Mouse (Mus musculus) A20 (cell line): Measurements from ENCODE around the gene Anxa4.

ENCODE experiments used
- DNase-seq: peaks from one replicate; pipeline ENCODE4 v3.0.0-alpha.2; 2011; ENCODE audit warnings: low read depth, low spot score

Gene Anxa4

DNA sequence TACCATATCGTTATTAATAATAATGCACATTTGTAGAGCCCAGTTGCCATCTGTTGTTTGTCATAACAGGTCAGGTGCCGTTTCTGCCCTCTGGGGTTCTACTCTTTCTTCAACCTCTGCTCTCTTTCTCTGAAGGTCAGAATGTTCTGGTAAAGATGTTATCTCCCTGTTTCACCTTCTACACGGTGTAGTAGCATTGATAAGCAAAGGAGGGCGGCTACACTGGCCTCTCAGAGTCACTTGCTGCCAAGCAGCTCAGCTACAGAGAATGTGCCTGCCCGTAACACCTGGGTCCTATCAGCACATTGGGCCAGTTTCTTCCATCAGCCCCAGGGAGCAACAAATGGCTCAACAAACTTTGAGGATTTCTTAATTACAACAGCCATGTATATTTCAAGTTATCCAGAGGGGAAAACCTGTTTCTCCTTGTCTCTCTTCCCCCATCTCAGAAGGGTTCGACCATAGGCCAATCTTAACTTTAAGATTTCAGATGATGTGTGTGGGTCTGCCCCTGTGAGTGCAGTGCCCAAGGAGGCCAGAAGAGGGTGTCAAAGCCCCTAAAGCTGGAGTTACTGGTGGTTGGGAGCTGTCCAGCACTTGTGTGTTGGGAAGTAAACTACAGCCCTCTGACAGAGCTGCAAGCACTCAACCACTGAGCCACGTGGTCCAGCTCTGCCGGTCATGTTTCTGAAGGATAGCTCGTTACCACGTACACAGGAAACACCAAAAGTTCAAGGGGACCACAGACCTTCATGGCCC is 39.1 kb downstream of the Anxa4 start:
- peak; percentile 40 for DNase-seq

DNA sequence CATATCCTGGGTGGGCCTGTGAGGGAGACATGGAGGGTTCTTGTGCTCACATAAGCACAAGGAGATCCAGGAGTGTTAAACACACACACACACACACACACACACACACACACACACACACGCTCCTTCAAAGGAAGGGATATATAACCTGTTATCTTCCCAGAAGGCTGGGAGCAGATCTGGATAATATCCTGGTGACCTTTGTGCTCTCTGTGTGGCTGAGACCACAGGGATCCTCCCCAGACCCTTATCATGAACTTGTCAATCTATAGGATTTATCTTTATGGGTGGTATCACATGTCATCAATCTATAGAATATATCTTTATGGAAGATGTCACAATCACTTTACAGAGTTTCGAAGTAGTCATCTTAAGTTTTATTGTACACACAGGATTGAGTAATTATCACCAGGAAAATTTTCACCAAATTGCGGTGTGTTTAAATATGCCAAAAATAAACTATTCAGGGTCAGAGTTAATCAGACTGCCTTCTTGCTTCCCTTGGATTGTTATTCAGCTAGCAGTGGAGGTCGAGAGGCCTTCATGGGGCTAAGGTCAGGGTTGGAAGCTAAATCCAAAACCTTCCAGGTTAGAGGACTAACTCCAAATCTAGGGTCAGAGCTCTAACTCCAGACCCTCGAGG is 40.4 kb downstream of the Anxa4 start:
- no peak for DNase-seq

DNA sequence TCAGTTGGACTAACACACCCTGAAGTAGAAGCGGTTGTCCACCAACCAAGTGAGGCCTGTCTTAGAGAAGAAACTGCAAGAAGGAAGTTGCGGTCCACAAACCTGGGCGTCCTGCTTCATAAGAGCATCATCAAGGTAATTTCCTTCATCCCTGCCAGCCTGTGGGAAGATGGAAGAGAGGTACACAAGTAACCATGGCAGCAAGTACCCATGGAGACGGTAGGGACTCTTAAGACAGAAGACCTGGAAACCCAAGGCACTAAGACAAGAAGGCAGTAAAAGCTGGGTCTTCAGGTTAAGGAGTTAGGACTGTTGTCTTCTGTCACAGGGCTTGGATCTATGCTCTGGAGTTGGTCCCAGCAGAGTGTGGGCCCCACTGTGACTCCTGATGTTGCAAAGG is 42.4 kb downstream of the Anxa4 start:
- DNase-seq, result no peak

DNA sequence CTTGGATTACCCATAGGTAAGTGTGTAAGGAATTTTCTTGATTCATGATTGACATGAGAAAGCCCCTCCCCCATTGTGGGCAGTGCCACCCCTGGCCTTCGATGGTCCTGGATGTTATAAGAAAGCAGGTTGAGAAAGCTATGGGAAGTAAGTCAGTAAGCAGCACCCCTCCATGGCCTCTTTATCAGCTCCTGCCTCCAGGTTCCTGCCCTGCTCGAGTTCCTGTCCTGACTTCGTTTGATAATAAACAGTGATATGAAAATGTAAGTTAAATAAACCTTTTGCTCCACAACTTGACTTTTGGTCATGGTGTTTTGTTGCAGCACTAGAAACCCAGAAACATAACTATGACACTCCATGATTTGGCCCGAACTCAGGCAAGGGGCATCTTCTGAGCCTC is 43.6 kb downstream of the Anxa4 start:
- no peak for DNase-seq

DNA sequence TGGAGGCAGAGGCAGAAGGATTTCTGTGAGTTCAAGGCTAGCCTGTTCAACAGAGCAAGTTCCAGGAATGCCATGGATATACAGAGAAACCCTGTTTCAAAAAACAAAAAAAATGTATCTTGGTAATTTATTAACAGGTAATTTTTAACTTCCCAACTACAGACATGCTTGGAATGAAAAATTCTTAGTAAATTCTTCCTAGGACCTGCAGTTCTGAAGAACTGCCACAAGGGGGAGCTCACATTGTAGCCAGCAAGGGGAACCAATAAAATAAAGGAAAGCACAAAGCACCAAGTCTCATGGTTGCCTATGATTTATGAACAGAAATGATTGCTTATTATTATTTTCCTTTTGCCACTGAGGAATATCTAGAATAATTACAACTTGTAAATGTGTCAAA is 46.2 kb downstream of the Anxa4 start:
- peak; percentile 64 for DNase-seq

DNA sequence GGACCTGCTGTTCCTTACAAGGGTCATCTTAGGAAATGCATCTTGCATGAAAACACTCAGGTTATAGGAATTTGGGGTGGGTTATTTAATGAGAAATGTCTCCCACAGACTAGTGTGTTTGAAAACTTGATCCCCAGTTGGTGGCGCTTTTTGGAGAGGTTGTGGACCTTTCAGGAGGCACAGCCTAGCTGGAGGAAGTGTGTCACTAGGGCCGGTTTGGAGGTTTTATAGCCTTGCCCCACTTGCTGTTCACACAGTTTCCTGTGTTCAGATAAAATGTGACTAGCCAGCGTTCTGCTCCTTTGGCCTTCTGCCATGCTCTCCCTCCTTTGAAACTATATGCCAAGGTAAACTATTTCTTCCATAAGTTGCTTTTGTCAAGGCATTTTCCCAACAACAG is 52.7 kb downstream of the Anxa4 start:
- DNase-seq, result no peak

DNA sequence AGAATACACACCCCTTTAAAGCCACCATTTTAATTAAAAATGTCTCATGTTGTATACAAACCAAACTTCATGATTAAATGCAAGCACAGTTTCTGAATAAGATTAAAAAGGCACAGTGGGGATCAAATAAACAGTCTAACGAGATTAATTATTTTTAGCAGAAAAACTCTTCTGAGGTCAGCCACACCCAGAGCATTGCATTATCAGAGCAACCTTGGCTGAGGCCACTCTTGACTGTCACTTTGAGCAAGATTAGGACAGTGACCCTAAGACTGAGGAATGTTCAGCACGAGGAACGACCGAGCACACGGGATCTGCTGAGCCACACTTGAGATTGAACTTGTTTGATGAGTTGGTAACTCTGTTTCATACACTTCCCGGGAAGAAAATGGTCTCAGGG is 56.6 kb downstream of the Anxa4 start:
- DNase-seq, result no peak

DNA sequence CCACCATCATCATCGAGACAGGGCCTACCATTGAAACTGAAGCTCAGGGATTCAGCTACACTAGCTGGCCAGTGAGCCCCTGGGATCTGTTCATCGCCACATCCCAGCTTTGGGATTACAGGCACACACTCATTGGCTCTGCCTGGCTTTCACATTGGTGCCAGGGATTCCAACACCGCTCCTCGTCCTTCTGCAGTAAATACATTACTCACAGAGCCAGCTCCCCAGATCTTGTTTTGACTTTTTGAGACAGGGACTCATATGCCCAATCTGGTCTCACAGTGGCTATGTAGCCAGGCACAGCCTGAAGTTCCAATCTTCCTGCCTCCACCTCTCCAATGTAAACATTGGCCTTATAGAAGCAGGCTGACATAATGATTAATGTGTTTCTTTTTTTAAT is 57.1 kb downstream of the Anxa4 start:
- no peak for DNase-seq

DNA sequence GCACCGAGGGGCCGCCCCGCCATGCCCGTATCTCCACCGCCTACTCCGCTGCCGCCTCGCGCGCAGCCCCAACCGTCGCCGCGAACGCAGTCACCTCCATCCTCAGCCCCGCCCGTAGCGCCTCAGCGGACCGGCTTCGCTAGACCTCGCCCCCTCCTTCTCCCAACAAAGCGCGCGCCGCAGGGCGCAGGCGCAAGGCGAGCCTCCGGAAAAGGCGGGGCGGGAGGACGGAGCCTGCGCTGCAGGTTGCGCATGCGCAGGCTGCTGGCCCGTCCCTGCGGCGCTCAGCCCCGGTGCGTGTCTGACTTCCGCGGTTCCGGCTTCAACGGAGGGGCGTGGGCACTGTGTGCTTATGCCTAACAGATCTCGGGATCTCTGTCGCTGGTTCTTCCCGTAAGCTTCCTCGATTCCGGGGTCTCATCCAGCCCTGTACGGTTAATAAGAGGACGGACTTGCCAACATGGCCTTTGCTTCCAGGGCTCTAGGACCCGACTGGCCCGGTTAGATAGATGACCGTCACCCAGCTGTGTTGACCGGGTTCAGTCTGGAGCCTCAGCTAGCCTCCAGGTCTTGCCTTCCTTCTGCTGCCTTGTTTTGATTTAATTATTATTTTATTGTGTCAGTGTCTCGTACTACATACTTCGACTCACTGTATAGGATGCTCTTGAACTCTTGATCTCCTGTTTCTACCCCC is 60.1 kb downstream of the Anxa4 start, which contains the start of gene Gmcl1:
TSS of gene Gmcl1 (minus strand) at position 201 of the 694 bp plus-strand sequence.
- DNase-seq, result peak; percentile 98

DNA sequence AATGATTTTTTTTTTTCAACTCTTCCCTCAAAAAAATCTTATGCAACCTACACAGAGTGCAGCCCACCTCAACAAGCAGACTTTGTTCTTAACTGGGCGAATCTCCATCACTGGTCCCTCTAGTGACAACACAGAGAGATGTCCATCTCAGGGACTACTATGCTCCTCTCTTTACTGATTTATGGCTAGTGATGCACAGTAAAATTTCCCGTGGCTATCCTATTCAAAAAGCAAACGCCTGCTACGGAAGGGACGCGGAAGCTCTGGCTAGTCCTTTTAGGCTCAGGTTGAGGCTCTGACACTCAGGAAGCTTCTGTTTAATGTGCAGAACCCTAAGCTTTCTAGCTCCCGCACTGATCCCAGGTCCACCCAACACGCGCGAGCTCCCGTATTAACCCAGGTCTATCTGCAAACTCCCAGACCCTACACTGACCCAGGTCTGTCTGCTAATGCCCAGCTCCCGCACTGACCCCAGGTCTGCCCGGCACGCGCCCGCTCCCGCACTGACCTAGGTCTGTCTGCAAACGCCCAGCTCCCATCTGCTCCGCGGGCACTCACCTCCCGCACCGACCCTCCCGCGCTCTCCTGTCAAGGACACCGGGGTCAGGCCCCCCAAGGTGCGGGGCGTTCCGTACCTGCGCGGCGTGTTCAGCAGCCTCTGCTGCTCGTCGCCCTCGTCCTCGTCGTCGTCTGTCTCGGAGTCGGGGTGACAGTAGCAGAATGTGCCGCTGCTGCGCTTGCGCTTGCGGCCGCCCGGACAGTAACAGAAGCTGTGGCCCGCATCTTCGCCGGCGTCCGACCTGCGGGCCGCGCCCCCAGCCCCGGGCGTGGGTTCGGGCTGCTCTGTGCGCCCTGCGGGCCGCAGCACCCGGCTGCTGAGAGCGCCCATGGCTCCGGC is 60.9 kb downstream of the Anxa4 start:
- DNase-seq, result peak; percentile 53

DNA sequence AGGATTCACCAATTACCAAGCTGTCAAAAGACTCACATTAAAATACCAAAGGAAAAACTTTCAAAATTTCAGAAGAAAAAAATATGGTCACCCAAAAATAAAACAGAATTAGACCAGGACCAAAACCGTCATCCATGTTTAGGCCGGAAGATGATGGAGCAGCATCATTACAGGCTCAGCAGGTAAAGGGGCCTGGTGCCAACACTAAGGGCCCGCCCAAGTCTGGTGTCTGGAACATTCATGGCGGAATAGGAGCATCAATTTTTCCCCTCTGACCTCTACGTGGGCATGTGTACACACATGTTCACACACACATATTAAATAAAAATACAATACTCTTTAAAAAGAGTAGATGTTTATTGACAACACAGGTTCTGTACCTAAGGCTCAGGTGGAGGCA is 64.7 kb downstream of the Anxa4 start:
- DNase-seq, result no peak

DNA sequence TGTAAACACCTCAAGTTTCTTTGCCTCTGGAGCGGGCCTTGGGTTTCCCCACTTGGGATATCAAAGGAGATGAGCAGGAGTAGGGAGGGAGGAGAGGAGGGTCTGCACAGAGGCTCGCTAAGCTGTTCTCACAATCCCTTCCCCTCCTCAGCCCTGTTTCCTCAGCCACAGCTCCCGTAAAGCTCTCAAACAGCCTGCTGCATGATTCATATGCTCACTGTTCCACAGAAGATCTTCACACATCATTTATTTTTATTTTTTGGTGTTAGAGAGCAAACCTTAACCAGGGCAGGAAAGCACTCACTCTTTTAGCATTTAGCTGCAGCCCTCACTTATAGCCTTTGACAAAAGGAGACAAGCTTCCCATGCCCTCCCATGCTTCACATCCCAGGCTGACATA is 71.4 kb downstream of the Anxa4 start:
- DNase-seq, result no peak

DNA sequence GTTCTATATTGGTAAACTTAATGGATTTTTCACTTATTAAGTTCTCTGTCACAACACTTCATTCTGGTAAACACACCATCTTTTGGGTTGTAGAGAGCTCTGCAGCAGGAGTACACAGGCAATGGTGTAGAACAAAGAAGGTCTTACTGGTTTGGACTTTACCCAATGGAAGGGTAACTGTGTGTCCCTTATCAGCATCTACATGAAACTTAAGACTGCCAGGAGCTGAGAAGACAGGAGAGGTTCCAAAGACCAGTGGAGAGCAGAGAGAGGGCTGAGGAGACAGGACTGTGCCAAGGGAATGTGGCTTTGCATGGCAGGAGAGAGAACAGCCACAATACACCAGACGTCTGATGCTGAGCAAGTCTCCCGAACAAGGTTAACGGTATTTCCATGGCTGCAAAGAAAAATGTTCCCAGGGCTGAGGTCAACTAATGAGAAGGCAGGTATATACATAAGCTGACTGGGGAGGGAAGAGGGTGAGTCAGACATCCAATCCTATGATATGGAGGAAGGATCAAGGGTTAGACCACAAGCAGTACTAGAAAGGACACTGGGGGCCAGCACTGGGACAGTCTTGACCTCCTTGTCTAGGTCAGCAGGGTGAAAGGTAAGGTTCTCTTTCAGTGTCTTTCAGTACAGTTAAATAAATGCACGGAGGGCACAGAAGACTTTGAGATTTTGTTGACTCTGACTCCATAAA is 85.2 kb downstream of the Anxa4 start:
- no peak for DNase-seq

DNA sequence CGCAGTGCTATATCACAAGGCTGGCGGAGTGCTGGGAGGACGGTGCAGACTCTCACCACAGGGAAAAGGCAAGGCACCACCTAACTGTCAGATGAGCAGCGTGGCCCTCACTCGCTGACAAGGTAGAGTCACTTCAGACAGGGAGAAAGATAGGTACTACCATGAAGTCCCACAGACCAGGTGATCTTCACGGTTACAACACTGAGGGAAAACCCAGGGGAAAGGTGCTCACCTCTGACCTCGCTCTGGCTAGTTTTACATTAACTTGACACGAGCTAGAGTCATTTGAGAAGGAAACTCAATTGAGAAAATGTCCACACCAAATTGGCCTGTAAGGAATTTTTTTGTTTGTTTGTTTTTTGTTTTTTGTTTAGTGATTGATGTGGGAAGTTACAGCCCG is 90.8 kb downstream of the Anxa4 start:
- DNase-seq, result no peak

DNA sequence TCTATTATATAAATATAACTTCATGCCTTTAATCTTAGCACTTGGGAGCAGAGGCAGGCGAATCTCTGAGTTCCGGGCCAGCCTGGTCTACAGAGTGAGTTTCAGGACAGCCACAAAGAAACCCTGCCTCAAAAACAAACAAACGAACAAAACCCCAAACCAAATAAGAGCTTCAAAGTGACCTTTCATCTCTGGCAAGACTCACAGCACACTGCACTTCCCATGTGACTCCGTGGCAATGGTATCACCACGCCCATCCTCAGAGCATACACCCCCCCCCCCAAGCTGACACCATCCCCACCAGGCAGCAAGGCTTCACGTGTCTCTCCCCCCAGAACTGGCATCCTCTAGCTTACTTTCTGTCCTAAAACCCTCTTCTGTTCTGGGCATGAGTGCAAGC is 95.5 kb downstream of the Anxa4 start:
- DNase-seq, result no peak

DNA sequence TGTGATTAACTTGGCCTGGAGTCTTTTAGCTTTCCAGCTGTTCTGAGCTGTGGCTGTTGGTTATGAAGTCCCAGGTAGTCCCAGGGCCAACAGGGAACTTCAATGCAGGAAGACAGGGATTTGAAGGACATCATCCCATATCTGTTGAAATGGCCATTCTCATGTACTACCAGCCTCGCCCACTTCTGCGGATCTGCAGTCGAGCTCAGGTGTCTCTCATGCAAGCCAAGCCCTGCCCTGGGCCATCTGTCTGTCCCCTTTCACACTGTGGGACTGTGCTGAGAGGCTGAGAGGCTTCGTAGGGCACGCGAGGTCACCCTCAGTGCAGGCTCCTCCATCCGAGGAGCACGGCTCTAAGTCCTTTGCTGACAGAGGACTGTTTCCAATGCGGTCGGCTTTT is 97.2 kb downstream of the Anxa4 start:
- DNase-seq, result no peak

DNA sequence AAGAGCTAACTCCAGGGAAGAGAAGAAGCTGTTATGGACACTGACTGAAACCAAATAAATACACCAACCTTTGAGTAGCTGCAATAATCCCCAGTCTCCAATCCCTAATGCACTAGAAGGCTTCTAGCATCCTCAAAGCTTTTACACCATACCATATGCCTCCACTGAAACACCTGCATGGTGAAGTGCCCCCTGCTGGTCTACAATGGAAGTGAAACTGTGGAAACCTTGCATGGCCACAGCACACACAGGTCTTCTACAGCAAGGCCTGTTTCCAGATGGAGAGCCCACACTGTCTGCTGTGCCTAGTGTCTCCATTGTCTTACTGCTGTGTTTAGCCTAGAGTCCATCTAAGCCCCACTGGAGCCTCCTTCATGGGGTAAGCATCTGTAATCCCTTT is 98.9 kb downstream of the Anxa4 start:
- DNase-seq, result peak; percentile 72

DNA sequence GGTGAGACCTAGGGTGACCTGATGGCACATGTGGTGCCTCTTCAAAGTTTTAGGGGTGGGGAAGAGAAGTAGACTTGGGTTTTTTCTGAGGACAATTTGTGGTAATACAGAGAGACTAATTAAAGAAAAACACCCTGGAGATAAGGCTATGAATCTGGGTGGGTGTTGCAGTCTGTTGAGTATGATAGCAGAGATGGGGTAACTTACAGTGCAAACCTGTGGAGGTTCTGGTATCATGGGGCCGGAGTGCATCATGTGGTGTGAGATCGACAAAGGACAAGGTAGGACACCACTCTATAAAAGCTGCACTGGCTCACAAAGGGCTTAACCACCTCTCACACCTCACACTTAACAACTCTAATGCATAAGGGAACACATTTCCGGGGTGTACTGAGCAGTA is 103.7 kb downstream of the Anxa4 start:
- no peak for DNase-seq

DNA sequence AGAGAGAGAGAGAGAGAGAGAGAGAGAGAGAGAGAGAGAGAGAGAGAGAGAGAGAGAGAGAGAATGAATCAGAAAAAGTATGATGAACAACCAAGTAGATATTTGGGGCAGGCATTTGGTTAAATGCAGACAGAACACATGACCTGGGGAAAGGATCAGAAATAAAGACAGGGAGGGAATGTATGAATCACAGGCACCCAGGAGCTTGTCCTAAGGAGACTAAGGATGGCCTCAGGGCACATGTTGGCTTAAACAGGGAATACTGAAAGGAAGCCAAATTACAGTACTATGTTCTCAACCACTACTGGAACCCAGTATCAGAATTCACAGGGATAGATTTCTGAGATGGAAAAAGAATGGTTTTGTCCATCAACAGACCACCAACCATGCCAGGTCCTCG is 106.4 kb downstream of the Anxa4 start:
- no peak for DNase-seq
